Mouse (Mus musculus) layer of hippocampus, postnatal 10 days (tissue): ENCODE data around the gene Csnk2b. TPM values are rescaled to one million over a fixed set of nuclear protein-coding genes. Genes with fewer than 3 reads are reported as not detected.

Source experiments
- total RNA-seq, 2 experiments: library from RNA; stranded (reverse); gene quantifications; 2 replicates each; pipeline ENCODE4 v1.2.3; 2021

Gene Csnk2b
- total RNA-seq, 2 experiments from 2014 or later: 178 to 202 TPM

Other genes with a start within 250 kb of the Csnk2b start
- gene Zbtb12, start 242.6 kb downstream of the Csnk2b start, total RNA-seq: 10 to 100 TPM in 1 of 2 experiments, 1 to 10 TPM in 1; 9.8 to 10.0 TPM
- gene Gm20547, start 240.0 kb downstream of the Csnk2b start, total RNA-seq: under 1 TPM in 1 of 2 experiments, not detected in 1; 0.20 TPM
- 1 to 10 TPM; 1.3 to 1.4 TPM for gene C2, start 223.8 kb downstream of the Csnk2b start, total RNA-seq
- 100 to 1,000 TPM; 174 to 175 TPM for gene Ehmt2, start 223.6 kb downstream of the Csnk2b start, total RNA-seq
- gene Slc44a4, start 207.6 kb downstream of the Csnk2b start, total RNA-seq: under 1 TPM; 0.16 to 0.20 TPM
- 10 to 100 TPM; 23.6 to 24.4 TPM for gene Neu1, start 190.8 kb downstream of the Csnk2b start, total RNA-seq
- gene Hspa1b, start 162.8 kb downstream of the Csnk2b start, total RNA-seq: 1 to 10 TPM; 4.3 to 5.3 TPM
- not detected for gene Gm20481, start 152.1 kb downstream of the Csnk2b start, total RNA-seq
- gene Hspa1a, start 149.9 kb downstream of the Csnk2b start, total RNA-seq: 1 to 10 TPM; 6.8 to 8.7 TPM
- gene Hspa1l, start 149.3 kb downstream of the Csnk2b start, total RNA-seq: under 1 TPM; 0.30 to 0.38 TPM
- 10 to 100 TPM; 24.2 to 25.9 TPM for gene Lsm2, start 140.2 kb downstream of the Csnk2b start, total RNA-seq
- gene Vars, start 121.1 kb downstream of the Csnk2b start, total RNA-seq: 10 to 100 TPM; 56.3 to 62.1 TPM
- gene Vwa7, start 105.5 kb downstream of the Csnk2b start, total RNA-seq: under 1 TPM; 0.16 to 0.30 TPM
- gene Sapcd1, start 94.0 kb downstream of the Csnk2b start, total RNA-seq: 1 to 10 TPM in 1 of 2 experiments, under 1 TPM in 1; 0.53 to 1.4 TPM
- 1 to 10 TPM in 1 of 2 experiments, under 1 TPM in 1; 0.91 to 1.4 TPM for gene Msh5, start 75.3 kb downstream of the Csnk2b start, total RNA-seq
- gene Clic1, start 72.1 kb downstream of the Csnk2b start, total RNA-seq: 10 to 100 TPM; 19.3 to 19.6 TPM
- gene Ddah2, start 63.0 kb downstream of the Csnk2b start, total RNA-seq: 10 to 100 TPM; 47.3 to 59.0 TPM
- not detected for gene Ly6g6c, start 56.7 kb downstream of the Csnk2b start, total RNA-seq
- not detected for gene Mpig6b, start 55.9 kb downstream of the Csnk2b start, total RNA-seq
- gene Ly6g6e, start 45.2 kb downstream of the Csnk2b start, total RNA-seq: 1 to 10 TPM; 2.8 to 3.5 TPM
- gene Ly6g6d, start 44.0 kb downstream of the Csnk2b start, total RNA-seq: 1 to 10 TPM in 1 of 2 experiments, under 1 TPM in 1; 0.78 to 1.6 TPM
- not detected for gene Ly6g6f, start 36.4 kb downstream of the Csnk2b start, total RNA-seq
- 10 to 100 TPM; 77.4 to 79.9 TPM for gene Abhd16a, start 32.8 kb downstream of the Csnk2b start, total RNA-seq
- gene Ly6g5c, start 13.8 kb downstream of the Csnk2b start, total RNA-seq: not detected
- under 1 TPM; 0.58 to 0.82 TPM for gene Ly6g5b, start 6.6 kb downstream of the Csnk2b start, total RNA-seq
- 10 to 100 TPM; 10.7 to 14.6 TPM for gene Gpank1, start 598 bp downstream of the Csnk2b start, total RNA-seq
- gene D17H6S53E, start 4.3 kb upstream of the Csnk2b start, total RNA-seq: 10 to 100 TPM; 21.4 to 25.9 TPM
- gene Apom, start 10.0 kb upstream of the Csnk2b start, total RNA-seq: not detected
- gene Bag6, start 13.1 kb upstream of the Csnk2b start, total RNA-seq: 100 to 1,000 TPM; 284 to 308 TPM
- gene Prrc2a, start 42.8 kb upstream of the Csnk2b start, total RNA-seq: 100 to 1,000 TPM; 284 to 322 TPM
- gene Aif1, start 54.0 kb upstream of the Csnk2b start, total RNA-seq: 10 to 100 TPM; 10.3 to 10.5 TPM
- gene Lst1, start 66.4 kb upstream of the Csnk2b start, total RNA-seq: 10 to 100 TPM; 15.6 to 17.2 TPM
- 1 to 10 TPM in 1 of 2 experiments, under 1 TPM in 1; 0.74 to 1.2 TPM for gene Ltb, start 72.4 kb upstream of the Csnk2b start, total RNA-seq
- not detected for gene Tnf, start 80.0 kb upstream of the Csnk2b start, total RNA-seq
- under 1 TPM; 0.43 to 0.71 TPM for gene Lta, start 83.3 kb upstream of the Csnk2b start, total RNA-seq
- not detected for gene Gm16181, start 98.8 kb upstream of the Csnk2b start, total RNA-seq
- 100 to 1,000 TPM; 310 to 356 TPM for gene Atp6v1g2, start 111.6 kb upstream of the Csnk2b start, total RNA-seq
- gene Nfkbil1, start 113.7 kb upstream of the Csnk2b start, total RNA-seq: 10 to 100 TPM; 14.2 to 15.5 TPM
- gene Ddx39b, start 119.7 kb upstream of the Csnk2b start, total RNA-seq: 100 to 1,000 TPM; 257 to 272 TPM
- gene H2-D1, start 140.7 kb upstream of the Csnk2b start, total RNA-seq: 10 to 100 TPM; 15.2 to 17.5 TPM
- gene H2-Q1, start 198.4 kb upstream of the Csnk2b start, total RNA-seq: under 1 TPM in 1 of 2 experiments, not detected in 1; 0.74 TPM
- 1 to 10 TPM; 2.0 to 2.1 TPM for gene H2-Q2, start 220.2 kb upstream of the Csnk2b start, total RNA-seq